Mouse (Mus musculus) CH12.LX (cell line): ENCODE results near the gene Bbs1. TPM values are rescaled to one million over a fixed set of nuclear protein-coding genes. Genes with fewer than 3 reads are reported as not detected.

Experiments
- DNase-seq: peaks from one replicate; pipeline ENCODE4 v3.0.0-alpha.2; 2013; ENCODE audit errors: extremely low read depth
- H3K27ac ChIP-seq: 2 replicates; pipeline ENCODE4 v1.5.1; 2012; ENCODE audit warnings: low read depth, mild to moderate bottlenecking, control low read depth, moderate library complexity; ENCODE audit not compliant: insufficient read depth
- H3K27me3 ChIP-seq: replicated peaks from 2 replicates; pipeline ENCODE3; 2012; ENCODE audit warnings: inconsistent platforms
- H3K36me3 ChIP-seq, 2 experiments: replicated peaks in 1 of 2; 2 replicates each; pipeline versions ENCODE3 to v1.6.1; 2012; ENCODE audit warnings: inconsistent platforms in 1 of 2, low read length in 1 of 2, mild to moderate bottlenecking in 1 of 2, mixed read lengths in 1 of 2, moderate library complexity in 1 of 2; ENCODE audit not compliant: control insufficient read depth in 1 of 2, insufficient read depth in 1 of 2
- H3K4me1 ChIP-seq, 2 experiments: 2 replicates each; pipeline ENCODE4 v1.6.1; 2012; ENCODE audit warnings: inconsistent platforms in 1 of 2, moderate library complexity in 1 of 2; ENCODE audit not compliant: insufficient read depth in 2 of 2, control insufficient read depth in 1 of 2
- H3K4me2 ChIP-seq: 2 replicates; pipeline ENCODE4 v1.6.1; 2012; ENCODE audit warnings: low read depth, mild to moderate bottlenecking, control low read depth; ENCODE audit not compliant: poor library complexity, insufficient read depth, severe bottlenecking
- H3K4me3 ChIP-seq, 3 experiments: fragments of 150-350 bp in 1 of 3; sonication (generic) in 1 of 3; replicated peaks in 1 of 3; 2 replicates each; pipeline versions ENCODE3 to v1.5.1; 2011 to 2012; ENCODE audit warnings: low read depth in 2 of 3, low read length in 2 of 3, mild to moderate bottlenecking in 2 of 3, moderate library complexity in 2 of 3, control low read depth in 1 of 3, improper control_type of control experiment in 1 of 3, inconsistent platforms in 1 of 3, mixed read lengths in 1 of 3; ENCODE audit not compliant: poor library complexity in 1 of 3
- H3K79me2 ChIP-seq: replicated peaks from 2 replicates; pipeline ENCODE4 v1.6.1; 2012; ENCODE audit warnings: mild to moderate bottlenecking, moderate library complexity; ENCODE audit not compliant: control insufficient read depth, poor library complexity, insufficient read depth, severe bottlenecking; ENCODE audit errors: extremely low read depth
- H3K9ac ChIP-seq: 2 replicates; pipeline ENCODE4 v1.6.1; 2012; ENCODE audit warnings: low read depth, mild to moderate bottlenecking, control low read depth, moderate library complexity; ENCODE audit not compliant: insufficient read depth
- H3K9me3 ChIP-seq: replicated peaks from 2 replicates; pipeline ENCODE3; 2012; ENCODE audit warnings: low read length, inconsistent platforms, mixed read lengths
- CHD2 ChIP-seq: IDR thresholded peaks from 2 replicates; pipeline ENCODE4 v1.6.1; 2011; ENCODE audit warnings: low read length, improper control_type of control experiment
- E2F4 ChIP-seq: IDR thresholded peaks from 2 replicates; pipeline ENCODE4 v1.6.1; 2011; ENCODE audit warnings: low read depth, low read length, improper control_type of control experiment; ENCODE audit not compliant: insufficient replicate concordance
- ETS1 ChIP-seq: conservative IDR thresholded peaks from 2 replicates; pipeline ENCODE4 v1.6.1; 2012; ENCODE audit warnings: low read depth, mild to moderate bottlenecking, inconsistent platforms, low read length, improper control_type of control experiment, moderate library complexity
- HCFC1 ChIP-seq: IDR thresholded peaks from 2 replicates; pipeline ENCODE4 v1.6.1; 2012; ENCODE audit warnings: low read depth, mild to moderate bottlenecking, inconsistent platforms, low read length, improper control_type of control experiment
- IRF4 ChIP-seq: IDR thresholded peaks from 2 replicates; pipeline ENCODE4 v1.6.1; 2014; ENCODE audit warnings: low read depth, mild to moderate bottlenecking, inconsistent platforms, low read length, improper control_type of control experiment
- JUN ChIP-seq: IDR thresholded peaks from 2 replicates; pipeline ENCODE4 v1.6.1; 2011; ENCODE audit warnings: low read depth, mild to moderate bottlenecking, low read length, improper control_type of control experiment, moderate library complexity; ENCODE audit not compliant: insufficient read depth
- JUND ChIP-seq: conservative IDR thresholded peaks from 2 replicates; pipeline ENCODE4 v1.6.1; 2011; ENCODE audit warnings: low read depth, low read length, improper control_type of control experiment
- KAT2A ChIP-seq: IDR thresholded peaks from 2 replicates; pipeline ENCODE4 v1.6.1; 2012; ENCODE audit warnings: low read length, improper control_type of control experiment, inconsistent platforms; ENCODE audit not compliant: insufficient replicate concordance
- MAX ChIP-seq: IDR thresholded peaks from 2 replicates; pipeline ENCODE4 v1.6.1; 2011; ENCODE audit warnings: low read length, improper control_type of control experiment
- MAZ ChIP-seq: IDR thresholded peaks from 2 replicates; pipeline ENCODE4 v1.6.1; 2012; ENCODE audit warnings: low read depth, mild to moderate bottlenecking, inconsistent platforms, low read length, improper control_type of control experiment, moderate library complexity
- MEF2A ChIP-seq: IDR thresholded peaks from 2 replicates; pipeline ENCODE4 v1.6.1; 2014; ENCODE audit warnings: low read depth, mild to moderate bottlenecking, inconsistent platforms, low read length, improper control_type of control experiment, borderline replicate concordance
- MXI1 ChIP-seq: IDR thresholded peaks from 2 replicates; pipeline ENCODE4 v1.6.1; 2011; ENCODE audit warnings: mild to moderate bottlenecking, low read depth, low read length, improper control_type of control experiment
- PAX5 ChIP-seq: IDR thresholded peaks from 2 replicates; pipeline ENCODE4 v1.6.1; 2012; ENCODE audit warnings: low read length, inconsistent platforms, mixed read lengths
- POLR2A ChIP-seq: IDR thresholded peaks from 2 replicates; pipeline ENCODE4 v1.6.1; 2011; ENCODE audit warnings: low read depth, mild to moderate bottlenecking, improper control_type of control experiment, low read length
- POLR2AphosphoS2 ChIP-seq: IDR thresholded peaks from 2 replicates; pipeline ENCODE4 v1.6.1; 2011; ENCODE audit warnings: low read depth, low read length, improper control_type of control experiment
- TCF12 ChIP-seq: IDR thresholded peaks from 2 replicates; pipeline ENCODE4 v1.6.1; 2014; ENCODE audit warnings: low read depth, mild to moderate bottlenecking, inconsistent platforms, low read length, improper control_type of control experiment
- ZC3H11A ChIP-seq: IDR thresholded peaks from 2 replicates; pipeline ENCODE4 v1.6.1; 2012; ENCODE audit warnings: low read depth, mild to moderate bottlenecking, inconsistent platforms, low read length, improper control_type of control experiment
- ZKSCAN1 ChIP-seq: IDR thresholded peaks from 2 replicates; pipeline ENCODE4 v1.6.1; 2012; ENCODE audit warnings: low read depth, inconsistent platforms, low read length, improper control_type of control experiment, borderline replicate concordance
- ZMIZ1 ChIP-seq: IDR thresholded peaks from 2 replicates; pipeline ENCODE4 v1.6.1; 2012; ENCODE audit warnings: low read depth, mild to moderate bottlenecking, inconsistent platforms, low read length, improper control_type of control experiment
- ZNF384 ChIP-seq: IDR thresholded peaks from 2 replicates; pipeline ENCODE4 v1.6.1; 2012; ENCODE audit warnings: low read depth, low read length, improper control_type of control experiment, inconsistent platforms
- dilution Hi-C: fragments of 300-500 bp; cut with MboI; formaldehyde crosslinking; loops from 2 replicates; pipeline ENCODE4 v1.14.3; 2020; ENCODE audit warnings: low sequenced_read_pairs; ENCODE audit not compliant: extremely low pct_unique_long_range_greater_than_20kb, extremely low pct_ligation_motif_present
- in situ Hi-C: fragments of 300-500 bp; cut with MboI; formaldehyde crosslinking; loops from 3 replicates; pipeline ENCODE4 v1.14.3; 2019; ENCODE audit warnings: low sequenced_read_pairs, low pct_ligation_motif_present, low pct_unique_long_range_greater_than_20kb, mixed read lengths
- polyA plus RNA-seq: library from polyadenylated mRNA; unstranded; fragments of >175 nt; gene quantifications from 2 replicates; pipeline ENCODE4 v1.2.1, GENCODE M21; 2012; ENCODE audit warnings: low read depth; ENCODE audit not compliant: insufficient read length
- total RNA-seq, 2 experiments: library from RNA; depleted of rRNA; stranded (reverse); fragments of 300-350 nt in 1 of 2; fragments of >200 nt in 1 of 2; gene quantifications; 2 replicates each; pipeline ENCODE4 v1.2.3; 2012 to 2014

The Bbs1 gene
- total and polyA plus RNA-seq, 3 experiments: 2.7 to 3.1 (median 2.8) TPM

DNA sequence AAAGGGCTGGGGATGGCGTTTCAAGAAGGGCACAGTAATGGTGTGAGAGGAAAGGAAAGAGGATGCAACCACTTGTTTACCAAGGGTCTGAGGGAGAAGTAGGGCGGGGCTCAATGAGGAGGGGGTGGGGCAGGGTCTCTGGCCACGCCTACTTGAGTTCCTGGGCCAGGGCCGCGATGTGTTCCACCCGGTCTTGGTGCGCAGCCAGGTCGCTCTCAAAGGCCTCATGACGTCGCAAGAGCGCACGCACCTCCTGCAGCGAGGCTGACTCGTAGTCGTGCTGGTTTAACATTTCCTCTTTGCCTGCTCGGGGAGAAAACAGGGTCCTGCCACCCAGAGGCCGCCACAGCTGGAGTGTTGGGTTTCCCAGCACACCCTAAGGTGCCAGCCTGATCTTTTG lies 41.3 kb downstream of the Bbs1 start:
- Histone ChIP-seq H3K4me1 (peaks cover 0 to 3% of the 10 kb centered on the region in 2 experiments; a peak in 1 of 4 replicates), H3K4me2 (peak overlapping the region; percentile 45), H3K27ac (no peak overlapping the region), H3K36me3 (no peaks in the 10 kb centered on the region), H3K4me3 (no peak overlapping the region), H3K27me3 (peaks cover 81% of the 10 kb centered on the region), H3K79me2 (no peaks in the 10 kb centered on the region), H3K9ac (no peak overlapping the region), H3K9me3 (no peaks in the 10 kb centered on the region)
- peak; percentile 13 for DNase-seq
- in situ Hi-C loops: loop anchor here (25.0 kb wide), 2 partner anchors 228 to 378 kb away; partner anchors contain the start of genes 2010003K11Rik, Rce1 and Syt12
- dilution Hi-C loops: no loop called here
- TF ChIP-seq ZMIZ1 (no peak), POLR2A (no peak)

DNA sequence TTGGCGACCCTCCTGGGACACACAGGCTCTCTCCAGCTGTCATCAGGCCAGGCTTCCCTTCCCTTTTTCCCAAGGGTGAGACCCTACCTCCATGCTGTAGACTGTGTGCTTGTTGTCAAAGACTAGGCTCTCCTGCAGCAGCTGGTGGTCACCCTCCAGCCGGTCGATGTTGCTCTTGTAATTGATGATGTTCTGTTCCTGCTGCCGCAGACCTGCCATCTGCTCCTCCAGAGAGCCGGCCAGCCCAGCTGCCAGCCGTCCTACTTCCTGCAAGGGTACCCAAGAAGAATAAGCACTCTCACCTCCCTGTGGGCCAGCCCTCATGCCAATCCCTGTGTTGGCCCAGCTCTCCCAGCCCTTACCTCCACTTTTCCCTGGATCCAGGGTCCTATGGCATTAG lies 43.4 kb downstream of the Bbs1 start:
- no peak for TF ChIP-seq ZKSCAN1
- TF ChIP-seq KAT2A: no peak
- TF ChIP-seq HCFC1: no peak
- TF ChIP-seq IRF4: no peak
- no peak for TF ChIP-seq ZMIZ1
- no peak for TF ChIP-seq JUN
- TF ChIP-seq JUND: no peak
- TF ChIP-seq MXI1: no peak
- no peak for TF ChIP-seq POLR2A
- no peak for TF ChIP-seq MAX
- TF ChIP-seq MEF2A: no peak
- no peak for TF ChIP-seq ETS1
- no peak for TF ChIP-seq POLR2AphosphoS2
- no peak for TF ChIP-seq CHD2
- TF ChIP-seq PAX5: no peak
- TF ChIP-seq E2F4: no peak
- no peak for TF ChIP-seq TCF12
- TF ChIP-seq ZNF384: no peak
- TF ChIP-seq ZC3H11A: no peak
- no peak for TF ChIP-seq MAZ
- TF ChIP-seq, all 38 proteins: peak for 0
- peaks cover 87% of the 10 kb centered on the region for H3K27me3 ChIP-seq
- dilution Hi-C loops (no loop called here), in situ Hi-C loops (loop anchor here (25.0 kb wide), 2 partner anchors 226 to 376 kb away; partner anchors contain the start of genes 2010003K11Rik, Rce1 and Syt12)
- H3K4me3 ChIP-seq: no peak overlapping the region
- H3K36me3 ChIP-seq: no peaks in the 10 kb centered on the region
- no peak for DNase-seq
- no peak overlapping the region for H3K9ac ChIP-seq
- no peaks in the 10 kb centered on the region for H3K79me2 ChIP-seq
- no peak overlapping the region for H3K27ac ChIP-seq
- no peaks in the 10 kb centered on the region for H3K9me3 ChIP-seq
- no peak overlapping the region for H3K4me2 ChIP-seq
- H3K4me1 ChIP-seq: peaks cover 0 to 3% of the 10 kb centered on the region in 2 experiments; a peak in 1 of 4 replicates
